Mouse (Mus musculus): ENCODE data around the gene Snap23.

The Snap23 gene

DNA sequence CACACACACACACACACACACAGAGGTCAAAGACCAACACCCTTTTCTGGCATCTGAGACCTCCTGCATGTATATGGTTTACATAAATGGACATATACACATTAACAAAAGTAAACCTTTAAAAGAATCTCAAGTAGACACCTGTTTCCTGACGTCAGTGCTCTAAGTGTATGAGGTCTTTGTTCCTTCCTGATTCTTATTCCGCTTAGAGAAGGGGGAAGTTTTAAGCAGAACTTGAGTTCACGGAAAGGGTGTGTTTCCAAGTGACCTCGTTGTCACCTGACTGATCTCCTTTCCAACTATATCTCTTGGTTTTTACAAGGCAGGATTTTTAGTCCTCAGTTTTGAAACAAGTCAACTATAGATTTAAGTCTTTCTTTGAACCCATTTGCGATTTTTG, 10.8 kb downstream of the Snap23 start:
- in situ Hi-C loops (cut with MseI, MboI): no loop called here

DNA sequence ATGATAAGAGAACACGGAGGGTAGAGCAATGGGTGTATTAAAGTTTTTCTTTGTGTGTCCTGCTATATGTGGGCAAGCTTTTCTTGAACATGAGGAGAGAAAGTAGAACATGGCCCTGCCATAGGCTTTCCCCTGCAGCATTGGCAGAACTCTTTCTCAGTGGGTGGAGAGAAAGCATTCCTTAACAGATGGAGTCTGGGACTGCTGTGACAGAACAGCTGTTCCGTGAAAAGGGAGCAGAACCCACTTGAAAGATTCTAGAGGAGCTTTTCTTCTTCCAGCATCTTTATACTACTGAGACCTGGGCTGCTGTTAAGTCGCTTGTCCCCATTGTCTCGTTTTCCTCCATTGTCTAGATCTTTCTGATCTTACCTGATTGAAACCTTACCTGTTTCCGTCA, 22.3 kb downstream of the Snap23 start:
- in situ Hi-C loops (cut with MseI, MboI): no loop called here

DNA sequence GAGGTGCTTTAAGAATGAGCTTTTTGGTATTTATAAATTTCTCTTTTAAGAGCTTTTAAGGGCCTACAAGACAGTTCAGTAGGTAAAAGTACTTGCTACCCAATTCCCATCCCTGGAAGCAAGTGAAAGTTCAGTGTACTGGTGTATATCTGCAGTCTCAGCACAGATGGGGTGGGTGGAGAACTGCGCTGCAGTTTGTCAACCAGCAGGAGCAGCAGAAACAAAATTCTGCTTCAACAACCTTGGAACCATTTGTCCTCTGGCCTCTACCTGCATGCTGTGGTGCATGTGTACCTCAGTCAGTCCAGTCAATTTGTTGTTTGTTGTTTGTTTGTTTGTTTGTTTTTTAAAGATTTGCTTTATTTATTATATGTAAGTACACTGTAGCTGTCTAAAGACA, 24.8 kb downstream of the Snap23 start:
- in situ Hi-C loops (cut with MseI, MboI): no loop called here

DNA sequence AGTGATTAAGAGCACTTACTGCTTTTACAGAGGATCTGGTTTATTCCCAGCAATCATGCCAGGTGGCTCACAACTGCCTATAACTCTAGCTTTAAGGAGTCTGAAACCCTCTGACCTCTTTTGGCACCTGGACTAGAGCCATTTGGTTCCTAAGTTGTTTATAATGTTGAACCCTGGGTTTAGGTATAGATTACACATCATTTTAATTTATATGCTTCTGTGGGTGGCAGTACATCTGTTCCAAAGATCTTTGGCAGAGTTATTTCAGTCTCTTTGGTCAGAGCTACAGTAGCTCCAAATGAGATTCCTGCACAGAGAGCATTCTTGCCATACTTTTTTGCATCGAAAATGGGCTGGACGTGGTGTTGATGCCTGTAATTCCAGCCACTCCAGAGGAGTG, 30.3 kb downstream of the Snap23 start:
- in situ Hi-C loops (cut with MseI, MboI): no loop called here

DNA sequence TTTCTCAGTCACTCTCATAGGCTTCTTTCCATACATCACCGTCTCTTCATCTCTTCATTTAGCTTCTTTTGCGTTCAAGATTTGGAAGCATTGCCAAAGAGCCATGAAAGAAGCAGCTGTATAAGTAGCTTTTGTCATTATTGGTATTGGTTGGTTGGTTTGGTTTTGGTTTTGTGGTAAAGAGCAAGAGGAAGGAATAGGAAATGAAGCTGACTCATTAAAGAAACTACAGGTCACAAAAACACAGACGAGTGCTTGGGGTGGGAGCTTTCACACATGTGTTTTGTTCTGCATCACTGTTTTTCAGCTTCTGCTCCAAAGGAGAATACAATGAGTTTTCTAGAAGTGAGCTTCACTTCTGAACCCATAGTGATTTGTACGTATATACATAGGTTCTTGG, 32.0 kb downstream of the Snap23 start:
- in situ Hi-C loops (cut with MseI, MboI): no loop called here

DNA sequence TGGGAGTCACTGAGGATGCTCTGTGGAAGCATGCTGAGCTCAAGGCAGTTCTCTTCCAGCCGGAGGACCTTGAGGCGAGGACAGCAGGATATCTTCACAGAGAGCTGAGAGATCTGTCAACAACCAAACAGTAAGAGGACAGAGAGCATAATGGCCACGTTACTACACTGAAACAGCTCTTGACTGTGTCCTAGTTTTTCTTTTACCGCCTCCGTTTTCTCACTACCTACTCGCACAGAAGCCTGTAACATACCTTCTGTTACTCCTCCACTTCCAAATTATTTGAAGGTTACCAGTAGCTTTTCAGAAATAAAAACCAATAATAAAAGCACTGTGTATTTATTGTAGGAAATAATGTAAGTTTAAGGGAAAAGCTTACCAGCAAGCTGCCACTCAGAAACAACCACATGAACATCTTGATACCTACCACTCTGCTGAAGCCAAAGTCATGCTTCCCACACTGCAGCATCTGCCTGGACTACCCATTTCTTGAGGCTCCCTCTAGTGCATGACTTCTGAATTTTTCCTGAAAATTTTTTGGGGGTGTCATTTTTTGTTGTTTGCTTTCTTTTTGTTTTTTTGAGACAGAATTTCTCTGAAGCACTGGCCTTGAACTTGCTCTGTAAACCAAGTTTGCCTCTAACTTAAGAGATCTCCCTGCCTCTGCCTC, 38.7 kb downstream of the Snap23 start:
- in situ Hi-C loops (cut with MseI, MboI): no loop called here

DNA sequence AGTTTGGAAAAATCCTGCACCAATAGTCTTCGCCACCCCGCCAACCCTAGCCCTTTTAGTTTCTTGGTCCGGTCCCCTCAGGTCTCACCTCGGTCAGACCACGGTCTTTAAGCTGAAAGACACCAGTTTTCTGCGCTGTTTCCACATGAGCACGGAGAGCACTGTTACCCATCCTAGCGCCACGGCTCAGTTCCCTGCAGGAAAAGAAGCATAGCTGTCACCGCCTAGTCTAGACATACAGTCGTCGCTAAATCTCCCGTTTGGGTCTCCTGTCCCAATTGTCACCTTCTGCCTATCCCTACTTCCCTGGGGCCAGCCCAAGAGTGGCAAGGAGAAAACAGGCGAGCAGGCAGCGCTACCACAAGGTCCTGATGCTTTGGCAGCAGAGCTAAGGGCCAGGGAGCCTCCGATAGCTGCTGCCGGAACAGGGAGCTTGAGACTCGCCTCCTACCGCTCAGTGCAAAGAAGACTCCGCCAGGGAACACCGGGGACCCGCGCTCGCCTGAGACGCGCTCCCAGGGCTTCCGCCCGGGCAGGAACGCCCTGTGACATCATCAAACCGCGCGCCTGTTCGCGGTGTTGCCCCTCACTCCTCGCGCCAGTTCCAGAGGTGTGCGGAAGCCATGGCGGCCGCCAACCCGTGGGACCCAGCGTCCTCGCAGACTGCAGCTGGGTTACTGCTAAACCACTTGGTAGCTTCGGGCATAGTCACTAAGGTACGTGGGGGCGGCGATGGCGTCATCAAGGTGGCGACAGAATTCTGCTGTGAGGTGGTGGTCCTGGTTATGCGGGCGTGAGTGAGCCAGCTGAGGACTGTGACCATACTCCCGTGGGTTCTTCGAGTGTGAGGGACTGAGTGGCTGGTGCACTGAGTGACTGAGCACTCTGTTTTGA, 41.6 kb downstream of the Snap23 start, which contains the start of the genes Haus2 and Lrrc57:
Gene Haus2, plus strand, starts transcription at position 554 of the 894 bp plus-strand sequence.
Gene Lrrc57, minus strand, starts transcription at position 691 of the 894 bp plus-strand sequence.
- in situ Hi-C loops (cut with MseI, MboI): no loop called here

DNA sequence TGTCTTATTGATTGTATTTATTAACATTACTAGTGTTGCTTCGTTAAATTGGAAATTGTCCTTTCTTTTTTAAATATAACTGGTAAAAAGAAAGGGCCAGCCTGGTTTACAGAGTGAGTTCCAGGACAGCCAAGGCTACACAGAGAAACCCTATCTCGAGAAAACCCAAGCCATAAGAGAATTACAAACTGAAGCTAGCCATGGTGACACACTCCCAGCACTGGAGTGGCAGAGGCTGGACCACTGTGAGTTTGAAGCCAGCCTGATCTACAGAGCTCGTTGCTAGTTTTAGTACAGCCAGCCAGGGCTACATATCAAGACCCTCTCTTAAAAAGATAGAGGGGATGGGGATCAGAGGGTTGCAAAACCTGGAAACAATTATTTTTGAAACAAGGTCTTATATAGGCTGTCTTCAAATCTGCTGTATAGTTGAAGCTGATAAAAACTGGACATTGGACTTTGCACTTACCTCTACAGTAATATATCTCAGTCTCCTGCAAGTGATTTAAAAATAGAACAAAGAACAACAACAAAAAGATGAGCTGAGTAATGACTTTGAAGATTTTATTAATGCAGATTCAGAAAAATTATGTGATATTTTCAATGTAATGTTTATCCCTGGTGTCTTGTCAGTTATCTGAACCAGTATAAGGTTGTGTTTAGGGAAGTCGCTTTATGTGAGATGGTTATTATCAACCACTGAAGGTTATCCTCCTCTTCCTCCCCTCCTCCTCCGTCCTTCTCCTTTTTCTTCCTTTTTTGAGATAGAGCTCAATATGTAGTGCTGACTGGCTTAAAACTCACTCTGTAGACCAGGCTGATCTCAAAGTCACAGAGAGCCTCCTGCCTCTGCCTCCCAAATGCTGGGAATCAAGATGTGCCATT, 49.0 kb downstream of the Snap23 start:
- in situ Hi-C loops (cut with MseI, MboI): no loop called here

DNA sequence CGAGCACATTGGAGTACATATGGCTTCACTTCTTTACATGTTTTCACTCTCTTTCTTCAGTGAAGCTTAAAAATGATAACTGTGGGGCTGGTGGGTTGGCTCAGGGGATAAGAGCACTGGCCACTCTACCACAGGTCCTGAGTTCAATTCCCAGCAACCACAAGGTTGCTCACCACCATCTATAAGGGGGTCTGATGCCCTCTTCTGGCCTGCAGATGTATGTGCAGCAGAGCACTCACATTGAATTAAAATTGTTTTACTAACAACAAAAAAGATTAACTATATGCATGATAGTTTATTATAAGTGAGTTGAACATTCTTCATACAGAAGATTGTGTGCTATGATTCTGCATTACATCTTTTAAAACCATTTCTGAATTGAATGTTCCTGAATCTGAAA, 52.1 kb downstream of the Snap23 start:
- in situ Hi-C loops (cut with MseI, MboI): no loop called here

DNA sequence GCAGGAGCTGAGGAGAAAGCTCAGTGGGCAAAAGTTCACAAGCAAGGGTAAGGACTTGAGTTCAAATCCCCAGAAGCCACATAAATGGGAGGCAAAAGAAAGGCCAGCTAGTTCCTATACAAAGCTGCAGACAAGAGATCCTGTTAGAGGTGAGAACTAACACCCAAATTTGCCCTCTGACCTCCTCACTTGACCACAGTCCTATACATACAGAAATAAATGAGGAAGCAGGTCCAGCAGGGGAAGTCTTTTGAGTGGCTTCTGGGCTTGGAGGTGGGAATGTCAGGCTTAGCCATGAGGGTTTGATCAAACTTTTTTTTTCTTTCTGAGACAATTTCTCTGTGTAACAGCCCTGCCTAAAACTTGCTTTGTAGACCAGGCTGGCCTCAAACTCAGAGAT, 55.4 kb downstream of the Snap23 start:
- in situ Hi-C loops (cut with MseI, MboI): no loop called here

DNA sequence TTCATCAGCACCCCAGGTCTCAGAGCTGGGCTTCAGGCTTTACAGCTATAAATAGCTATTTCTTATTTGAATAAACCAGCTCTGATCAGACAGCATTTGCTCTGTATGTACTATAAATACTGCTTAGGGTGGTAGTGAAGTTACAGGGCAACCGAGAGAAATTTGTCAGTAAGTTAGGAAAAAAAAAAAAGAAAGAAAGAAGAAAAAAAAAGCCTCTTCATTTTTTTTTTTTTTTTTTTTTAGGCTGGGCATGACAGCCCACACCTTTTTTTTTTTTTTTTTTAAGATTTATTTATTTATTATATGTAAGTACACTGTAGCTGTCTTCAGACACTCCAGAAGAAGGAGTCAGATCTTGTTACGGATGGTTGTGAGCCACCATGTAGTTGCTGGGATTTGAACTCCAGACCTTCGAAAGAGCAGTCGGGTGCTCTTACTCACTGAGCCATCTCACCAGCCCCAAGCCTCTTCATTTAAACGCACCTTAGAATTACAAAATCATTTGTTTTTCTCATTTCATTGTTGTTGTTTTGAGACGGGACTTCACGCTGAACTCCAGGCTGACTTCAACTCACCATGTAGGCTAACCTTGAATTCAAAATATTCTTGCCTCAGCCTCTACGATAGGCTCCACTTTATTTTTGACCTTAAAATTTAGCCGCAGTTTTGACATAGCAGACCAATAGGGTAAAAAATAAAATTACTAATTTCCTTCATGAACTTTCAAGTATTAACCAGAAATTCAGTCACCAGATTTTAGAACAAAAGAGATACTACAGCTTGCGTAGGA, 60.8 kb downstream of the Snap23 start:
- in situ Hi-C loops (cut with MseI, MboI): no loop called here

DNA sequence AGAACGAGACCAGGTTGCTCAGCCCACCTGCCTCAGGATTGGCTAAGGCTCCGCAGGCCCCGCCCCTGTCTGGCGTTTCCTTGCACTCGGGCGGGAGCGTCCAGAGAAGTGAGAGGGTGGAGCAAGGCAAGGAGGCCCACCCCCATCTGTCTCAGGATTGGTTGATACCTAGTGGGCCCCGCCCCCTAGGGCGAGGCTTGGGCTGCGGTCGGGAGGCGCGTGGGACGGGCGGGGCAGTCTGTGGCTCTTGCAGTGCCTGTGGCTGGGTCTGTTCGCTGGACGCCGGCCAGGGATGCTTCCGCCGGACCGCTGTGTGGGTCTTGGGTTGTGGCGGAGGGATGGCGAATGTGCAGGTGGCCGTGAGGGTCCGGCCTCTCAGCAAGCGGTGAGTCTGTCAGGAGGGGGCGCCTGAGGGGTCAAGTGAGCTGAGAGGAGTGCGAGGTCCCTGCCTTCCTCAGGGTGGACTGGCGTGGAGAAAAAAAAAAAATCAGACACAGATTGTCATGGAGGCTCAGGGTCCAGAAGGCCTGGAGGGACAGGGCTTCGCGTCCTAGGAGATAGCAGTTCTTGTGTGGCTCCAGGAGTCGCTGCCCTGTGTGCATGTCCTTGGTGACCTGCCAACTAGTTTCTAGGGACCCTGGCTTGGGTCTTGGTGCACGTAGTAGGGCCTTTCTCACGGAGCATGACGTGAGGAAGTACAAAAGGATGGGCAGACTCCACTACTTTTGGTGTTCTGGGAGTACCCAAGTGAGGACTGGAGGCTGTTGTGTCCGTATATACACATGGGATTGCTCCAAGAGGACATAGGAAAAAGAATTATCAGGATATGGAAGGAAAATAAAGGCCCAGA, 61.6 kb downstream of the Snap23 start, which contains the start of gene Stard9:
Gene Stard9, plus strand, starts transcription at position 236 of the 850 bp plus-strand sequence.
- in situ Hi-C loops (cut with MseI, MboI): no loop called here

DNA sequence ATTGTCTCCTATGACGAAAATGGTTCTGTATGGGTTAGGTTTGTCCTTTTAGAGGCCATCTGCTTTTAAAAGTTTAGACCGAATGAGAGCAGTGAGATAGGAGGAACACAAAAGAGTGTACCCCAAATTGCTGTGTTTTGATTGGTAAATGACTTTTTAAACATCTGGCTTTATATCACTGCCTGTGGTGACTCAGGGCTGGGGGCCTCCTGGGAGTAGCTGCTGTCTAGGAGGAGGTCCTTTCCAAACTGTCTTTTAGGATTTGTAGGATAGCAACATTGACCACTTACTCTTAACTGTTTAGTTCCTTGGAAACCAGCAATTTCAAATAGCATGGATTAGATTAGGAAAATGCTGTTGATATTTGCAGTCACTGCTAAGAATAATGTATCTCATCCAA, 62.8 kb downstream of the Snap23 start:
- in situ Hi-C loops (cut with MseI, MboI): no loop called here

DNA sequence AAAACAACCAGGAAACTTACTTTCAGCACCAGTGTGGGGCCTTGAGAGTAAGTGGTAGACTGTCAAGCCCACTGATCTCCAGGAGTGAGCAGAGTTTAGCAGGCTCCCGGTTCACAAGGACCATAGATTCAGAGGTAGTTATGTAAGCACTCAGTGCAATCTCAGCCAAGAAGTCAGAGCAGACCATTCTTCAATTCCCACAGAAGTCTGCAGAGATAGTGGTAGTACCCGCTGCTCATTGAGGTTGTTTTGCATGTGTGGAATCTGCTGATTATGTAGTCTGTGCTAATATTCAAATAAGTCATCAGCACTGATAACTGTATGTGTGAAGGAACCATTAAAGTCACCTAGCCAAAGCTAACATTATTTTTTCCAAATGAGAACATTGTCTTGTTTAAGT, 63.2 kb downstream of the Snap23 start:
- in situ Hi-C loops (cut with MseI, MboI): no loop called here

DNA sequence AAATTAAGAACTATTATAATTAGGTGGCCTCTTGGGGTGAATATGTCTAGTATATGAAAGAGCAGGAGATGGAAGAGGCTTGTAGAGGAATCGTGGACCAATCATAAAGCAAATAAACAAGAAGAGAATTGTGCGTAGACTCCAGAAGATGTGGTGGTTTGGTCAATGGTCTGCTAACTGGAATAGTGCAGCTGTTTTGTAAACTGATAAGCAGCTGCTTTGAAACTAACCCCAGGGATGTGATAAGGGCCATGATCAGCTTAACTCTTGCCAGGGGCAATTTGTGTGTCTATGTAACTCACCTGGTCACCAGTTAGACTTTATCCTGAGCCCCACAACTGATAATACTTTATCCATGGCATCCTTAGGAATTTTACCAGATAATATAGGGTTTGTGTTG, 64.0 kb downstream of the Snap23 start:
- in situ Hi-C loops (cut with MseI, MboI): no loop called here

DNA sequence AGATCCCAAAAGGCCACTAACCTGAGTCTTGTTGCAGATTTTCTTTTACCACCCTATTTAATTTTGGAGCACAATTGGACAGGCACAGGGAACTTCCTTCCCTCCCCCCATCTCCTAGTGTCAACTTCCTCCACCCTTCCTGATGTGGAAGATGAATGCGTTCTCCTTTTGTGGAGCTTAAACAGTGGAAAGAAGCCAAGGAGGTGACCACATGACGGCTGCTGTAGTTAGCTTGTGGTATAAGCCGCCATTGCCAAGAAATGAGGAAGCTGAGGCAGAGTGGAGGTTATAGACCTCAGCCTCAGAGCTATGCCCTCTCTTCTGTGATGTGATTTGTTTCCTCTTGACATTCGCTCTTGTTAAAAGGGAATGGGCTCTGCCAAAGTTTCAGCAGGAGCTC, 64.5 kb downstream of the Snap23 start:
- in situ Hi-C loops (cut with MseI, MboI): no loop called here

DNA sequence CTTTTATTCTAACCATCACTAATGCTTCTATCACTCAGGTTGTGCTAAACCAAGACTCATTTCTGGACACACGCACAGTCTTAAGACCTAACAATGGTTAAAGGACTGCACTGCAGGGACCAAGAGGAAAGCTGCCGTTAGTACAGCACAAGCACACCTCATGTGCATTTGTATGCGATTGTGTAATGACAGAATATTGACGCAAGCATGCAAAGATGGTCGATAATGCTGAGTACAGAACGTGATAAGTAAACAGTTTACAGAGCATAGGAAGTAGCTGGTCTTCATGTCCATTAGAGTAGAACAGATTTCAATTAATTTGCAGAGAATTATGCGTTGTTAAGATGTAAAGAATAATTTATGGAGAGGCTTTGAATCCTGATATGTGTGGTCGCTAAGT, 73.4 kb downstream of the Snap23 start:
- in situ Hi-C loops (cut with MseI, MboI): no loop called here

DNA sequence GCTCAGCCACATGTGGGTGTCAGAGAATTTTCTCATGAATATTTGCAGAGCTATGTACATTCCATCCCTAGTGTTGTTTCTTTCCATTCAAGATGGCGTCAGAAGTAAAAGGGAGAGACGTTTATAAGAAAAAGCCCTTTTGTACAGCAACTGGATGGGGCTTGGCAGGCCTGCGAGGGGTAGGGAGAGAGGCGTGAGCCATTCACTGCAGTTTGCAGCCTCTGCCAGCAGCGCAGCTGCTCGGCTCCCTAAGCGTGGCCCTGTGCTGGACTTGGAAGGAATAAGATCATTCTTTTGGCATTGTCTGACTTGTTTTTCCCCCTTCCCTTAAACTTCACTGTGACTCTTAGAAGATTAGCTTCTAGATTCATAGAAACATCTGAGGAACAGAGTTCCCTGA, 76.4 kb downstream of the Snap23 start:
- in situ Hi-C loops (cut with MseI, MboI): no loop called here

DNA sequence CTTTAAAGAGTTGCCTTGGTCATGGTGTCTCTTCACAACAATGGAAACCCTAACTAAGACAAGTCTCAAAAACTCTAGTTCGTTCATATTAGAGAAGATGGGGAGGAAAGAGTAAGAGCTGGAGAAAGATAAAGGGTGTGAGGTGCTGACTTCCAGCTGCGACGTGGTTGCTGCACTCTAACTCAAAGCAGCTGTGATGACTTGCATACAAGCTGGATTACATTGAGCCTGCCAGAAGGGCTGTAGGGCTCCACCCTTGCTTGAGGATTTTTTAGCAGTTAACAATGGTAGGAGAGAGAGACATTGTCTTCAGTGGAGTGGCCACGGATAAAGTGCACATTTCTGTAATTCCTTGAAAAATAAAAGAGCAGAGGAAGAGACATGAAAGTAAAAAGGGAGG, 79.3 kb downstream of the Snap23 start:
- in situ Hi-C loops (cut with MseI, MboI): no loop called here

Data from mouse trophoblast stem cell (cell line).